Mouse (Mus musculus): Measurements from ENCODE around the gene Pnpla3. TPM values are rescaled to one million over a fixed set of nuclear protein-coding genes. Genes with fewer than 3 reads are reported as not detected.

The Pnpla3 gene
- 0.47 TPM in 1 of 2 replicates, not detected in the other for polyA plus RNA-seq (2014; fragmentation: Nextera tagmentation; extraction: Ambion mirVana)

DNA sequence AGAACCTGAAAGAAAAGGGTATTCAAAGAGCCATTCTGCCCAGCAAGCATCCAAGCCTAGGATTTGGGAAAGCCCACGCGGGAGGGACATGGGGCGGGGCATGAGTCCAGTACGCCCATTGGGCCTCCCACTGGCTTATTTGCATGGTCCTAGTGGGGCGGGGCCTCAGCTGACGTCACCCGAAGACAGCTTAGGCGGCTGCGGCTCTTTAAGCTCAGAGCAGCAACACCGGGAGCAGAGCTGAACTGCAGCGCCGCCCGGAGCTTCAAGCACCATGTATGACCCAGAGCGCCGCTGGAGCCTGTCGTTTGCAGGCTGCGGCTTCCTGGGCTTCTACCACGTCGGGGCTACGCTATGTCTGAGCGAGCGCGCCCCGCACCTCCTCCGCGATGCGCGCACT is at the start of gene Pnpla3:
TSS of gene Pnpla3 (plus strand) at position 238 of the 400 bp plus-strand sequence.
- Histone ChIP-seq H3K4me3 (ENCODE audit: low read depth, low read length) (peak within 1 kb of the TSS; percentile 47), H3K27ac (replicated peaks; ENCODE audit: low read depth, low read length) (no peak within 1 kb of the TSS), H3K4me2 (ENCODE audit: low read depth, severe bottlenecking) (peak within 1 kb of the TSS; percentile 93), H3K27me3 (ENCODE audit: control insufficient read depth, insufficient read depth, low read length) (peaks cover 13% of the 10 kb centered on the region), H3K9ac (ENCODE audit: low read length) (peak within 1 kb of the TSS; percentile 50), H3K9me3 (ENCODE audit: control insufficient read depth, low read length) (no peaks in the 10 kb centered on the region), H3K36me3 (ENCODE audit: control insufficient read depth, insufficient read depth, low read length) (no peaks in the 10 kb centered on the region), H3K4me1 (ENCODE audit: control insufficient read depth, insufficient read depth, low read length) (peaks cover 5% of the 10 kb centered on the region; the same call in 1 of the 2 replicates)
- ATAC-seq (ENCODE audit: insufficient number of reproducible peaks, low FRiP score, low TSS enrichment, low read depth) = peak; percentile 95
- DNase-seq (ENCODE audit: low spot score) = peak; percentile 95
- 0% methylated on average over 28 of the region's 28 CpGs for WGBS

DNA sequence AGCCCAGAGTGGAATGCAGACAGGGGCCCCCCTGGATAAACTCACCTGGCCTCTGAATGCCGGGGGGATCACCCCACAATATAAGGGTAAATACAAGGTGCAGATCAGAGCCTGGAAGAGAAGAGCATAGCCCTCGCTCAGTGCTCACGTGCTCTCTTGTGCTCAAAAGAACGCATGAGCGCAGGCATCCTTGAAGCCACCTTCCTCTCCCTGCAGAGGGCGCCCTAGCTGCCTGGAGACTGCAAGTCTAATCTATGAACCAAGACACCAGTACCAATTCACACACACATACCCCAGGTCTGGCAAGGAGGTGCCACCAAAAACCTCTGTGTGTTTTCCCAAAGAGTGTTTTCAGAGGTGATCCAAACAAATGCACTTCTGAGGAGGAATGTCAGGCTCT is 47.0 kb upstream of the Pnpla3 start:
- H3K27ac ChIP-seq (replicated peaks; ENCODE audit: low read depth, low read length) = no peak overlapping the region
- no peak overlapping the region for H3K9ac ChIP-seq (ENCODE audit: low read length)
- peak; percentile 57 for DNase-seq (ENCODE audit: low spot score)
- no peaks in the 10 kb centered on the region for H3K27me3 ChIP-seq (ENCODE audit: control insufficient read depth, insufficient read depth, low read length)
- WGBS = 37% methylated on average over 6 of the region's 6 CpGs
- no peak for ATAC-seq (ENCODE audit: insufficient number of reproducible peaks, low FRiP score, low TSS enrichment, low read depth)
- no peak overlapping the region for H3K4me3 ChIP-seq (ENCODE audit: low read depth, low read length)
- H3K9me3 ChIP-seq (ENCODE audit: control insufficient read depth, low read length) = no peaks in the 10 kb centered on the region
- no peaks in the 10 kb centered on the region for H3K36me3 ChIP-seq (ENCODE audit: control insufficient read depth, insufficient read depth, low read length)
- no peaks in the 10 kb centered on the region for H3K4me1 ChIP-seq (ENCODE audit: control insufficient read depth, insufficient read depth, low read length)
- H3K4me2 ChIP-seq (ENCODE audit: low read depth, severe bottlenecking) = no peak overlapping the region

- ATAC-seq (ENCODE audit: insufficient number of reproducible peaks, low FRiP score, low TSS enrichment, low read depth) = no peak
- WGBS = 67% methylated on average over 7 of the region's 7 CpGs
- no peak overlapping the region for H3K9ac ChIP-seq (ENCODE audit: low read length)
These were observed 46.6 kb upstream of the Pnpla3 start for GRCm38 (mm10) chr15:84121036-84121435.

DNA sequence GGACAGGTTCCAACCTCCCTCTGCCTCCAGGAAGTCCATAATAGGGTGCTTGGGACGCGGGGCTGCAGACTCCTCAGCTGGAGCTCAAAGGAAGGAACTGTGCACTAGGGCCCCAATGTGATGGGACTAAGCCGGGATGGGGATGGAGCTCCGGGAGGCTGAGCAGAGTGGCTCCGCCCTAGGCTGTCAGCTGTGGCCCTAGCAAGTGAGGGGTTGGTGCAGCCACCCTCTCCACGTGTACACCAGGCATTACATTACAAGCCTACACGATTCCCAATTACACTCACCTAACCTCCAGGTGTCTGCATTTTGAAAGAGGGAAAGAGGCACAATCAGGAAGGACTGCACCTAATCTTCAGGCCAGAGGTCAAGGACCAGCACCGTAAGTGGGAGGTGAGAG is 44.6 kb upstream of the Pnpla3 start, which contains the start of gene Pnpla5:
TSS of gene Pnpla5 (minus strand) at position 101 of the 400 bp plus-strand sequence.
- H3K9ac ChIP-seq (ENCODE audit: low read length) = no peak within 1 kb of the TSS
- DNase-seq (ENCODE audit: low spot score) = no peak

More at GRCm38 (mm10) chr15:84121036-84121435, 46.6 kb upstream of the Pnpla3 start:
- Histone ChIP-seq H3K4me1 (ENCODE audit: control insufficient read depth, insufficient read depth, low read length) (no peaks in the 10 kb centered on the region), H3K27me3 (ENCODE audit: control insufficient read depth, insufficient read depth, low read length) (no peaks in the 10 kb centered on the region), H3K9me3 (ENCODE audit: control insufficient read depth, low read length) (no peaks in the 10 kb centered on the region), H3K36me3 (ENCODE audit: control insufficient read depth, insufficient read depth, low read length) (no peaks in the 10 kb centered on the region), H3K27ac (replicated peaks; ENCODE audit: low read depth, low read length) (no peak overlapping the region), H3K4me3 (ENCODE audit: low read depth, low read length) (no peak overlapping the region), H3K4me2 (ENCODE audit: low read depth, severe bottlenecking) (no peak overlapping the region)
- DNase-seq (ENCODE audit: low spot score) = no peak

GRCm38 (mm10) chr15:84124086-84124485 is 43.6 kb upstream of the Pnpla3 start:
- H3K9me3 ChIP-seq (ENCODE audit: control insufficient read depth, low read length) = no peaks in the 10 kb centered on the region
- ATAC-seq (ENCODE audit: insufficient number of reproducible peaks, low FRiP score, low TSS enrichment, low read depth) = no peak
- H3K9ac ChIP-seq (ENCODE audit: low read length) = no peak overlapping the region
- no peak overlapping the region for H3K4me3 ChIP-seq (ENCODE audit: low read depth, low read length)
- 66% methylated on average over 7 of the region's 7 CpGs for WGBS
- no peak overlapping the region for H3K4me2 ChIP-seq (ENCODE audit: low read depth, severe bottlenecking)
- no peak for DNase-seq (ENCODE audit: low spot score)
- no peaks in the 10 kb centered on the region for H3K4me1 ChIP-seq (ENCODE audit: control insufficient read depth, insufficient read depth, low read length)
- no peaks in the 10 kb centered on the region for H3K27me3 ChIP-seq (ENCODE audit: control insufficient read depth, insufficient read depth, low read length)
- no peak overlapping the region for H3K27ac ChIP-seq (replicated peaks; ENCODE audit: low read depth, low read length)
- no peaks in the 10 kb centered on the region for H3K36me3 ChIP-seq (ENCODE audit: control insufficient read depth, insufficient read depth, low read length)

More for the DNA sequence above, 44.6 kb upstream of the Pnpla3 start, which contains the start of gene Pnpla5:
- H3K4me2 ChIP-seq (ENCODE audit: low read depth, severe bottlenecking) = no peak within 1 kb of the TSS
- H3K27me3 ChIP-seq (ENCODE audit: control insufficient read depth, insufficient read depth, low read length) = no peaks in the 10 kb centered on the region
- no peaks in the 10 kb centered on the region for H3K9me3 ChIP-seq (ENCODE audit: control insufficient read depth, low read length)
- no peaks in the 10 kb centered on the region for H3K36me3 ChIP-seq (ENCODE audit: control insufficient read depth, insufficient read depth, low read length)
- no peak for ATAC-seq (ENCODE audit: insufficient number of reproducible peaks, low FRiP score, low TSS enrichment, low read depth)
- no peak within 1 kb of the TSS for H3K27ac ChIP-seq (replicated peaks; ENCODE audit: low read depth, low read length)
- no peaks in the 10 kb centered on the region for H3K4me1 ChIP-seq (ENCODE audit: control insufficient read depth, insufficient read depth, low read length)
- 71% methylated on average over 8 of the region's 8 CpGs for WGBS
- H3K4me3 ChIP-seq (ENCODE audit: low read depth, low read length) = no peak within 1 kb of the TSS

DNA sequence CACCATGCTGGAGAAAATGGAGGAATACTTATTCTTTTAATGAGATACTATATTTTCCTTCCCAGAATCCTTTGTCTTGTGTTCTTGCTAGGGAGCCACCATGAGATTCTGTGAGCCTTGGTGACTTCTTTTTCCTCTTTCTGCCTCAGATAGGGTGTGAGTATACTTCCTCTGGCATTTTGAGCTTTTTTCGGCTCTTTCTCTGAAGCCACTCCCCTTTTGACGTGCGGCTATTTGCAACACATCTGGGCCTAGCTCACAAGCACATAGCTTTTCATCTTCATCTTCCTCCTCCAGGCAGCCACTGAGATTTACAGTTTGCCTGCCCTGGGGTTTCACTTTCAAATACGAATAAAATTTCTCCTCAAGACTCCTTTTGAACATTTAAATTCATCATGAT is 41.2 kb upstream of the Pnpla3 start:
- Histone ChIP-seq H3K9me3 (ENCODE audit: control insufficient read depth, low read length) (no peaks in the 10 kb centered on the region), H3K27ac (replicated peaks; ENCODE audit: low read depth, low read length) (no peak overlapping the region), H3K4me3 (ENCODE audit: low read depth, low read length) (no peak overlapping the region), H3K9ac (ENCODE audit: low read length) (no peak overlapping the region), H3K27me3 (ENCODE audit: control insufficient read depth, insufficient read depth, low read length) (no peaks in the 10 kb centered on the region), H3K4me1 (ENCODE audit: control insufficient read depth, insufficient read depth, low read length) (no peaks in the 10 kb centered on the region), H3K4me2 (ENCODE audit: low read depth, severe bottlenecking) (no peak overlapping the region), H3K36me3 (ENCODE audit: control insufficient read depth, insufficient read depth, low read length) (no peaks in the 10 kb centered on the region)
- DNase-seq (ENCODE audit: low spot score) (no peak), ATAC-seq (ENCODE audit: insufficient number of reproducible peaks, low FRiP score, low TSS enrichment, low read depth) (no peak)
- WGBS = 76% methylated on average over 4 of the region's 4 CpGs

DNA sequence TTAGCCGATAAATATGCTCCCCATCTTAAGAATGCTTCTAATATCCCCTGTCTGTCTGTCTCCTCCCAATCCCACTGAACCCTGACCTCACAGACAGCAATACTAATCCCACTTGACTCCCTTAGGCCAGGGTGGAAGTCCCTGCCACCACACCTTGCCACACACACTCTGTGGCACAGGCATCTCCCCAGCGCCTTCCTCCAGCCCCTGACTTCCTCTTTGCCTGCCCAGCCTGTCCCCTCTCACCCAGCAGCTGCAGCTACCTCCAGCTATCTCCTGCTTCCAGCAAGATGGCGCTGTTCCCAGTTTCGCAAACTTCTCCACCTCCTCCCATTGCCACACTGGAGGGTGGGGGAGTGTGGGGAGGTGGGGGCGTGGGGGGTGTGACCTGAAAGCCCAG is 40.8 kb upstream of the Pnpla3 start:
- H3K27me3 ChIP-seq (ENCODE audit: control insufficient read depth, insufficient read depth, low read length) = no peaks in the 10 kb centered on the region
- H3K9me3 ChIP-seq (ENCODE audit: control insufficient read depth, low read length) = no peaks in the 10 kb centered on the region
- H3K4me2 ChIP-seq (ENCODE audit: low read depth, severe bottlenecking) = no peak overlapping the region
- H3K4me1 ChIP-seq (ENCODE audit: control insufficient read depth, insufficient read depth, low read length) = no peaks in the 10 kb centered on the region
- no peak overlapping the region for H3K27ac ChIP-seq (replicated peaks; ENCODE audit: low read depth, low read length)
- 46% methylated on average over 5 of the region's 5 CpGs for WGBS
- H3K4me3 ChIP-seq (ENCODE audit: low read depth, low read length) = no peak overlapping the region
- no peak for ATAC-seq (ENCODE audit: insufficient number of reproducible peaks, low FRiP score, low TSS enrichment, low read depth)
- H3K36me3 ChIP-seq (ENCODE audit: control insufficient read depth, insufficient read depth, low read length) = no peaks in the 10 kb centered on the region
- DNase-seq (ENCODE audit: low spot score) = no peak
- no peak overlapping the region for H3K9ac ChIP-seq (ENCODE audit: low read length)

GRCm38 (mm10) chr15:84131096-84131786 is 36.4 kb upstream of the Pnpla3 start:
- no peak overlapping the region for H3K4me2 ChIP-seq (ENCODE audit: low read depth, severe bottlenecking)
- H3K27ac ChIP-seq (replicated peaks; ENCODE audit: low read depth, low read length) = no peak overlapping the region
- no peak for ATAC-seq (ENCODE audit: insufficient number of reproducible peaks, low FRiP score, low TSS enrichment, low read depth)
- no peak overlapping the region for H3K9ac ChIP-seq (ENCODE audit: low read length)
- no peak for DNase-seq (ENCODE audit: low spot score)
- H3K4me1 ChIP-seq (ENCODE audit: control insufficient read depth, insufficient read depth, low read length) = no peaks in the 10 kb centered on the region
- no peaks in the 10 kb centered on the region for H3K36me3 ChIP-seq (ENCODE audit: control insufficient read depth, insufficient read depth, low read length)
- no peaks in the 10 kb centered on the region for H3K9me3 ChIP-seq (ENCODE audit: control insufficient read depth, low read length)
- no peaks in the 10 kb centered on the region for H3K27me3 ChIP-seq (ENCODE audit: control insufficient read depth, insufficient read depth, low read length)
- H3K4me3 ChIP-seq (ENCODE audit: low read depth, low read length) = no peak overlapping the region
- WGBS = 62% methylated on average over 16 of the region's 16 CpGs

All from limb, embryonic 11.5 days (tissue).